Mouse (Mus musculus): ENCODE data around the gene Macc1. TPM values are rescaled to one million over a fixed set of nuclear protein-coding genes. Genes with fewer than 3 reads are reported as not detected.

Macc1 gene
- polyA plus RNA-seq, 1 experiment, result not detected

- TF ChIP-seq CTCF (IDR thresholded peaks at IDR 0.05; ENCODE audit: extremely low read depth, insufficient read depth, insufficient read length, insufficient replicate concordance) (no peak), POLR2A (IDR thresholded peaks at IDR 0.05; ENCODE audit: low read depth, low read length) (no peak)
- no peaks in the 10 kb centered on the region for H3K4me1 ChIP-seq (ENCODE audit: control insufficient read depth, insufficient read depth, insufficient read length)
- DNase-seq (ENCODE audit: low read depth in 1 of 2, low spot score in 2 of 2), result no peak
- H3K36me3 ChIP-seq (ENCODE audit: control insufficient read depth, insufficient read depth, low read length), result no peaks in the 10 kb centered on the region
- WGBS, result 62% methylated on average over 1 of the region's 1 CpGs
- no peak overlapping the region for H3K4me3 ChIP-seq (ENCODE audit: extremely low read depth, insufficient read depth, insufficient read length)
- H3K27ac ChIP-seq (ENCODE audit: insufficient read depth, low read length), result no peak overlapping the region
- H3K27me3 ChIP-seq (ENCODE audit: control insufficient read depth, insufficient read depth, low read length), result no peaks in the 10 kb centered on the region
Observed at GRCm38 (mm10) chr12:119467656-119468055, 153.6 kb downstream of the Macc1 start.

- TF ChIP-seq POLR2A (IDR thresholded peaks at IDR 0.05; ENCODE audit: low read depth, low read length) (no peak), CTCF (IDR thresholded peaks at IDR 0.05; ENCODE audit: extremely low read depth, insufficient read depth, insufficient read length, insufficient replicate concordance) (no peak)
- Histone ChIP-seq H3K27ac (ENCODE audit: insufficient read depth, low read length) (no peak overlapping the region), H3K4me3 (ENCODE audit: extremely low read depth, insufficient read depth, insufficient read length) (no peak overlapping the region), H3K4me1 (ENCODE audit: control insufficient read depth, insufficient read depth, insufficient read length) (no peaks in the 10 kb centered on the region), H3K27me3 (ENCODE audit: control insufficient read depth, insufficient read depth, low read length) (no peaks in the 10 kb centered on the region), H3K36me3 (ENCODE audit: control insufficient read depth, insufficient read depth, low read length) (no peaks in the 10 kb centered on the region)
- DNase-seq (ENCODE audit: low read depth in 1 of 2, low spot score in 2 of 2), result no peak
Observed at GRCm38 (mm10) chr12:119470260-119470659, 156.2 kb downstream of the Macc1 start.

GRCm38 (mm10) chr12:119483296-119483695, 169.2 kb downstream of the Macc1 start:
- Histone ChIP-seq H3K4me3 (ENCODE audit: extremely low read depth, insufficient read depth, insufficient read length) (no peak overlapping the region), H3K4me1 (ENCODE audit: control insufficient read depth, insufficient read depth, insufficient read length) (no peaks in the 10 kb centered on the region), H3K27me3 (ENCODE audit: control insufficient read depth, insufficient read depth, low read length) (no peaks in the 10 kb centered on the region), H3K36me3 (ENCODE audit: control insufficient read depth, insufficient read depth, low read length) (no peaks in the 10 kb centered on the region), H3K27ac (ENCODE audit: insufficient read depth, low read length) (no peak overlapping the region)
- no peak for TF ChIP-seq POLR2A (IDR thresholded peaks at IDR 0.05; ENCODE audit: low read depth, low read length)
- no peak for TF ChIP-seq CTCF (IDR thresholded peaks at IDR 0.05; ENCODE audit: extremely low read depth, insufficient read depth, insufficient read length, insufficient replicate concordance)
- DNase-seq (ENCODE audit: low read depth in 1 of 2, low spot score in 2 of 2), result no peak
- 32% methylated on average over 2 of the region's 2 CpGs for WGBS

- Histone ChIP-seq H3K4me3 (ENCODE audit: extremely low read depth, insufficient read depth, insufficient read length) (no peak overlapping the region), H3K4me1 (ENCODE audit: control insufficient read depth, insufficient read depth, insufficient read length) (no peaks in the 10 kb centered on the region), H3K27me3 (ENCODE audit: control insufficient read depth, insufficient read depth, low read length) (no peaks in the 10 kb centered on the region), H3K27ac (ENCODE audit: insufficient read depth, low read length) (no peak overlapping the region), H3K36me3 (ENCODE audit: control insufficient read depth, insufficient read depth, low read length) (no peaks in the 10 kb centered on the region)
- no peak for TF ChIP-seq POLR2A (IDR thresholded peaks at IDR 0.05; ENCODE audit: low read depth, low read length)
- no peak for TF ChIP-seq CTCF (IDR thresholded peaks at IDR 0.05; ENCODE audit: extremely low read depth, insufficient read depth, insufficient read length, insufficient replicate concordance)
- peak in 1 of 2 experiments; percentile 34 for DNase-seq (ENCODE audit: low read depth in 1 of 2, low spot score in 2 of 2)
- 52% methylated on average over 5 of the region's 5 CpGs for WGBS
Observed at GRCm38 (mm10) chr12:119483922-119484631, 170.0 kb downstream of the Macc1 start.

- H3K4me3 ChIP-seq (ENCODE audit: extremely low read depth, insufficient read depth, insufficient read length), result no peak overlapping the region
- H3K36me3 ChIP-seq (ENCODE audit: control insufficient read depth, insufficient read depth, low read length), result no peaks in the 10 kb centered on the region
- TF ChIP-seq CTCF (IDR thresholded peaks at IDR 0.05; ENCODE audit: extremely low read depth, insufficient read depth, insufficient read length, insufficient replicate concordance) (no peak), POLR2A (IDR thresholded peaks at IDR 0.05; ENCODE audit: low read depth, low read length) (no peak)
- H3K27ac ChIP-seq (ENCODE audit: insufficient read depth, low read length), result no peak overlapping the region
- DNase-seq (ENCODE audit: low read depth in 1 of 2, low spot score in 2 of 2), result no peak
- H3K27me3 ChIP-seq (ENCODE audit: control insufficient read depth, insufficient read depth, low read length), result no peaks in the 10 kb centered on the region
- no peaks in the 10 kb centered on the region for H3K4me1 ChIP-seq (ENCODE audit: control insufficient read depth, insufficient read depth, insufficient read length)
Observed at GRCm38 (mm10) chr12:119511145-119511544, 197.1 kb downstream of the Macc1 start.

Other genes with a start within 250 kb of the Macc1 start
- gene Itgb8, start 75.5 kb upstream of the Macc1 start, polyA plus RNA-seq (2012; rRNA removed), result 0.02 and 0.11 TPM in 2 replicates

All from spleen, adult 2 months (tissue).